Mouse (Mus musculus) CH12.LX (cell line): ENCODE results near the gene Olfr1106. TPM values are rescaled to one million over a fixed set of nuclear protein-coding genes. Genes with fewer than 3 reads are reported as not detected.

Source experiments
- DNase-seq: peaks from one replicate; pipeline ENCODE4 v3.0.0-alpha.2; 2013; ENCODE audit errors: extremely low read depth
- H3K27ac ChIP-seq: 2 replicates; pipeline ENCODE4 v1.5.1; 2012; ENCODE audit warnings: low read depth, mild to moderate bottlenecking, control low read depth, moderate library complexity; ENCODE audit not compliant: insufficient read depth
- H3K27me3 ChIP-seq: replicated peaks from 2 replicates; pipeline ENCODE3; 2012; ENCODE audit warnings: inconsistent platforms
- H3K36me3 ChIP-seq, 2 experiments: replicated peaks in 1 of 2; 2 replicates each; pipeline versions ENCODE3 to v1.6.1; 2012; ENCODE audit warnings: inconsistent platforms in 1 of 2, low read length in 1 of 2, mild to moderate bottlenecking in 1 of 2, mixed read lengths in 1 of 2, moderate library complexity in 1 of 2; ENCODE audit not compliant: control insufficient read depth in 1 of 2, insufficient read depth in 1 of 2
- H3K4me1 ChIP-seq, 2 experiments: 2 replicates each; pipeline ENCODE4 v1.6.1; 2012; ENCODE audit warnings: inconsistent platforms in 1 of 2, moderate library complexity in 1 of 2; ENCODE audit not compliant: insufficient read depth in 2 of 2, control insufficient read depth in 1 of 2
- H3K4me2 ChIP-seq: 2 replicates; pipeline ENCODE4 v1.6.1; 2012; ENCODE audit warnings: low read depth, mild to moderate bottlenecking, control low read depth; ENCODE audit not compliant: poor library complexity, insufficient read depth, severe bottlenecking
- H3K4me3 ChIP-seq, 3 experiments: fragments of 150-350 bp in 1 of 3; sonication (generic) in 1 of 3; replicated peaks in 1 of 3; 2 replicates each; pipeline versions ENCODE3 to v1.5.1; 2011 to 2012; ENCODE audit warnings: low read depth in 2 of 3, low read length in 2 of 3, mild to moderate bottlenecking in 2 of 3, moderate library complexity in 2 of 3, control low read depth in 1 of 3, improper control_type of control experiment in 1 of 3, inconsistent platforms in 1 of 3, mixed read lengths in 1 of 3; ENCODE audit not compliant: poor library complexity in 1 of 3
- H3K79me2 ChIP-seq: replicated peaks from 2 replicates; pipeline ENCODE4 v1.6.1; 2012; ENCODE audit warnings: mild to moderate bottlenecking, moderate library complexity; ENCODE audit not compliant: control insufficient read depth, poor library complexity, insufficient read depth, severe bottlenecking; ENCODE audit errors: extremely low read depth
- H3K9ac ChIP-seq: 2 replicates; pipeline ENCODE4 v1.6.1; 2012; ENCODE audit warnings: low read depth, mild to moderate bottlenecking, control low read depth, moderate library complexity; ENCODE audit not compliant: insufficient read depth
- H3K9me3 ChIP-seq: replicated peaks from 2 replicates; pipeline ENCODE3; 2012; ENCODE audit warnings: low read length, inconsistent platforms, mixed read lengths
- CTCF ChIP-seq, 2 experiments: IDR thresholded peaks in 1 of 2; conservative IDR thresholded peaks in 1 of 2; 2 replicates each; pipeline ENCODE4 v1.5.1; 2011 to 2012; ENCODE audit warnings: low read depth in 2 of 2, low read length in 2 of 2, improper control_type of control experiment in 1 of 2, inconsistent platforms in 1 of 2, mild to moderate bottlenecking in 1 of 2, moderate library complexity in 1 of 2
- E2F4 ChIP-seq: IDR thresholded peaks from 2 replicates; pipeline ENCODE4 v1.6.1; 2011; ENCODE audit warnings: low read depth, low read length, improper control_type of control experiment; ENCODE audit not compliant: insufficient replicate concordance
- ELF1 ChIP-seq: IDR thresholded peaks from 2 replicates; pipeline ENCODE4 v1.6.1; 2014; ENCODE audit warnings: low read depth, mild to moderate bottlenecking, inconsistent platforms, low read length, improper control_type of control experiment
- ETS1 ChIP-seq: conservative IDR thresholded peaks from 2 replicates; pipeline ENCODE4 v1.6.1; 2012; ENCODE audit warnings: low read depth, mild to moderate bottlenecking, inconsistent platforms, low read length, improper control_type of control experiment, moderate library complexity
- HCFC1 ChIP-seq: IDR thresholded peaks from 2 replicates; pipeline ENCODE4 v1.6.1; 2012; ENCODE audit warnings: low read depth, mild to moderate bottlenecking, inconsistent platforms, low read length, improper control_type of control experiment
- IRF4 ChIP-seq: IDR thresholded peaks from 2 replicates; pipeline ENCODE4 v1.6.1; 2014; ENCODE audit warnings: low read depth, mild to moderate bottlenecking, inconsistent platforms, low read length, improper control_type of control experiment
- JUND ChIP-seq: conservative IDR thresholded peaks from 2 replicates; pipeline ENCODE4 v1.6.1; 2011; ENCODE audit warnings: low read depth, low read length, improper control_type of control experiment
- KAT2A ChIP-seq: IDR thresholded peaks from 2 replicates; pipeline ENCODE4 v1.6.1; 2012; ENCODE audit warnings: low read length, improper control_type of control experiment, inconsistent platforms; ENCODE audit not compliant: insufficient replicate concordance
- MAFK ChIP-seq: IDR thresholded peaks from 2 replicates; pipeline ENCODE4 v1.6.1; 2011; ENCODE audit warnings: low read length, improper control_type of control experiment; ENCODE audit not compliant: insufficient replicate concordance
- MAZ ChIP-seq: IDR thresholded peaks from 2 replicates; pipeline ENCODE4 v1.6.1; 2012; ENCODE audit warnings: low read depth, mild to moderate bottlenecking, inconsistent platforms, low read length, improper control_type of control experiment, moderate library complexity
- MEF2A ChIP-seq: IDR thresholded peaks from 2 replicates; pipeline ENCODE4 v1.6.1; 2014; ENCODE audit warnings: low read depth, mild to moderate bottlenecking, inconsistent platforms, low read length, improper control_type of control experiment, borderline replicate concordance
- MXI1 ChIP-seq: IDR thresholded peaks from 2 replicates; pipeline ENCODE4 v1.6.1; 2011; ENCODE audit warnings: mild to moderate bottlenecking, low read depth, low read length, improper control_type of control experiment
- NELFE ChIP-seq: IDR thresholded peaks from 2 replicates; pipeline ENCODE4 v1.6.1; 2011; ENCODE audit warnings: low read depth, low read length, improper control_type of control experiment
- NRF1 ChIP-seq: IDR thresholded peaks from 2 replicates; pipeline ENCODE4 v1.6.1; 2014; ENCODE audit warnings: low read depth, mild to moderate bottlenecking, inconsistent platforms, low read length, improper control_type of control experiment, moderate library complexity
- POLR2A ChIP-seq: IDR thresholded peaks from 2 replicates; pipeline ENCODE4 v1.6.1; 2011; ENCODE audit warnings: low read depth, mild to moderate bottlenecking, improper control_type of control experiment, low read length
- RAD21 ChIP-seq: IDR thresholded peaks from 2 replicates; pipeline ENCODE4 v1.6.1; 2011; ENCODE audit warnings: low read depth, mild to moderate bottlenecking, low read length, improper control_type of control experiment, moderate library complexity
- RCOR1 ChIP-seq: conservative IDR thresholded peaks from 2 replicates; pipeline ENCODE4 v1.6.1; 2012; ENCODE audit warnings: low read depth, mild to moderate bottlenecking, inconsistent platforms, low read length, improper control_type of control experiment
- SIN3A ChIP-seq: IDR thresholded peaks from 2 replicates; pipeline ENCODE4 v1.6.1; 2012; ENCODE audit warnings: low read length, improper control_type of control experiment, inconsistent platforms
- TBP ChIP-seq: conservative IDR thresholded peaks from 2 replicates; pipeline ENCODE4 v1.6.1; 2011; ENCODE audit warnings: low read depth, low read length, improper control_type of control experiment
- UBTF ChIP-seq: IDR thresholded peaks from 2 replicates; pipeline ENCODE4 v1.6.1; 2012; ENCODE audit warnings: low read depth, mild to moderate bottlenecking, inconsistent platforms, low read length, improper control_type of control experiment, moderate library complexity
- USF1 ChIP-seq: IDR thresholded peaks from 2 replicates; pipeline ENCODE4 v1.6.1; 2014; ENCODE audit warnings: low read depth, mild to moderate bottlenecking, inconsistent platforms, low read length, improper control_type of control experiment
- USF2 ChIP-seq: conservative IDR thresholded peaks from 2 replicates; pipeline ENCODE4 v1.6.1; 2011; ENCODE audit warnings: low read depth, low read length, improper control_type of control experiment
- ZC3H11A ChIP-seq: IDR thresholded peaks from 2 replicates; pipeline ENCODE4 v1.6.1; 2012; ENCODE audit warnings: low read depth, mild to moderate bottlenecking, inconsistent platforms, low read length, improper control_type of control experiment
- ZKSCAN1 ChIP-seq: IDR thresholded peaks from 2 replicates; pipeline ENCODE4 v1.6.1; 2012; ENCODE audit warnings: low read depth, inconsistent platforms, low read length, improper control_type of control experiment, borderline replicate concordance
- ZMIZ1 ChIP-seq: IDR thresholded peaks from 2 replicates; pipeline ENCODE4 v1.6.1; 2012; ENCODE audit warnings: low read depth, mild to moderate bottlenecking, inconsistent platforms, low read length, improper control_type of control experiment
- ZNF384 ChIP-seq: IDR thresholded peaks from 2 replicates; pipeline ENCODE4 v1.6.1; 2012; ENCODE audit warnings: low read depth, low read length, improper control_type of control experiment, inconsistent platforms
- dilution Hi-C: fragments of 300-500 bp; cut with MboI; formaldehyde crosslinking; loops from 2 replicates; pipeline ENCODE4 v1.14.3; 2020; ENCODE audit warnings: low sequenced_read_pairs; ENCODE audit not compliant: extremely low pct_unique_long_range_greater_than_20kb, extremely low pct_ligation_motif_present
- in situ Hi-C: fragments of 300-500 bp; cut with MboI; formaldehyde crosslinking; loops from 3 replicates; pipeline ENCODE4 v1.14.3; 2019; ENCODE audit warnings: low sequenced_read_pairs, low pct_ligation_motif_present, low pct_unique_long_range_greater_than_20kb, mixed read lengths
- polyA plus RNA-seq: library from polyadenylated mRNA; unstranded; fragments of >175 nt; gene quantifications from 2 replicates; pipeline ENCODE4 v1.2.1, GENCODE M21; 2012; ENCODE audit warnings: low read depth; ENCODE audit not compliant: insufficient read length
- total RNA-seq, 2 experiments: library from RNA; depleted of rRNA; stranded (reverse); fragments of 300-350 nt in 1 of 2; fragments of >200 nt in 1 of 2; gene quantifications; 2 replicates each; pipeline ENCODE4 v1.2.3; 2012 to 2014

The Olfr1106 gene
- total and polyA plus RNA-seq, 3 experiments, result not detected

DNA sequence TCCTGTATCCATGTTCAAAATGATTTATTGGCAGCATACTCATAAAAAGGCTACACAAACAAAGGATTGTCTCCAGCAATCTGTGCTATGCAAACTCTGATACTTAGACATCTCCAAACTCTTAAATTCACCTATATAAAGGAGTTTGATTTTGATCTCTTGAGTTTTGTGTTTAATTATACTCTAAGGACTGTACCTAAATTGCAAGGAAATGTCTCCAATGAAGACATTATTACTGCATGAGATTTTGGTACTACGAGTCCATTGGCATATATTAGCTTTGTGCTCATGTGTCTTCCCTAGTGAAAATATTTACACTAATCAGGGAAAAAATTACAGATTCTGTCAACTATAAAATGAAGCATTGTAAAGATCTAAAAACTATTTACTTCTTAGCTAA, 25.1 kb downstream of the Olfr1106 start, which contains the start of gene Olfr1104:
Olfr1104 (minus strand) TSS at position 101 of the 400 bp plus-strand sequence.
- Histone ChIP-seq H3K9ac (no peak within 1 kb of the TSS), H3K4me3 (no peak within 1 kb of the TSS), H3K27ac (no peak within 1 kb of the TSS), H3K36me3 (no peaks in the 10 kb centered on the region), H3K9me3 (peaks cover 5% of the 10 kb centered on the region), H3K4me2 (no peak within 1 kb of the TSS), H3K79me2 (no peaks in the 10 kb centered on the region), H3K4me1 (no peaks in the 10 kb centered on the region), H3K27me3 (no peaks in the 10 kb centered on the region)
- TF ChIP-seq CTCF (conservative IDR thresholded peaks at IDR 0.05 in 1 of 2, IDR thresholded peaks at IDR 0.05 in 1 of 2; ENCODE audit: low read depth in 2 of 2, low read length in 2 of 2), result no peak
- no peak for TF ChIP-seq ZMIZ1
- TF ChIP-seq NELFE, result no peak
- TF ChIP-seq HCFC1, result no peak
- no peak for TF ChIP-seq MAFK
- TF ChIP-seq ZNF384, result no peak
- TF ChIP-seq MAZ, result no peak
- no peak for TF ChIP-seq JUND
- no peak for TF ChIP-seq ELF1
- no peak for TF ChIP-seq ZKSCAN1
- TF ChIP-seq NRF1, result no peak
- TF ChIP-seq UBTF, result no peak
- no peak for TF ChIP-seq MXI1
- no peak for TF ChIP-seq RAD21
- TF ChIP-seq USF2, result no peak
- TF ChIP-seq MEF2A, result no peak
- dilution Hi-C loops, result no loop called here
- no peak for DNase-seq
- in situ Hi-C loops, result no loop called here

DNA sequence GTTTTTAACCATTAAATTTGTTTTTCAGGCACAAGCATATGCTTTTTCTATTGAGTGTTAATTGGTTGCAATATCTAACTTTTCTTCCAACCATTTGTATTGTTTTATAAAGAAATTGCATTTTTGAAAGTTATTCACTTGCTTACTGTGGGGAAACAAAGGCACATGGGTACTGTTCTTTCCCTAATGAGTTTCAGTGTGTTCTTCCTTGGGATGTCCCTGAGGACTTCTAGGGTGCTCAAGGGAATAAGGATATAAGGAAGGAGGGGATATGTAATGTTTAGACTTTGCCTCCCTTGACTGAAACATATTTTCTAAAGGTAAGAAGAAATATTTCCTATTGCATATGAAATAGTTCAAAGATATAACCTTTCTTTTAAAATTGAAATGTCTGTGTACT, 54.0 kb downstream of the Olfr1106 start, which contains the start of gene Olfr1102:
Olfr1102 (plus strand) TSS at position 301 of the 400 bp plus-strand sequence.
- dilution Hi-C loops, result no loop called here
- no peak for DNase-seq
- Histone ChIP-seq H3K4me2 (no peak within 1 kb of the TSS), H3K9ac (no peak within 1 kb of the TSS), H3K79me2 (no peaks in the 10 kb centered on the region), H3K4me3 (no peak within 1 kb of the TSS), H3K27ac (no peak within 1 kb of the TSS), H3K9me3 (peaks cover 12% of the 10 kb centered on the region), H3K27me3 (no peaks in the 10 kb centered on the region), H3K4me1 (no peaks in the 10 kb centered on the region), H3K36me3 (no peaks in the 10 kb centered on the region)
- in situ Hi-C loops, result no loop called here
- TF ChIP-seq ZMIZ1 (no peak), MEF2A (no peak), MAFK (no peak), IRF4 (no peak), KAT2A (no peak), POLR2A (no peak), USF2 (no peak), HCFC1 (no peak), ZC3H11A (no peak), NRF1 (no peak), TBP (no peak), ETS1 (no peak), RCOR1 (no peak), SIN3A (no peak), USF1 (no peak), E2F4 (no peak)
